Mouse (Mus musculus) urinary bladder, postnatal 14 days (tissue): ENCODE results near the gene Csrp2.

ENCODE experiments used
- DNase-seq: peaks from one replicate; pipeline ENCODE4 v3.0.0; 2021; ENCODE audit warnings: low spot score

Gene Csrp2

DNA sequence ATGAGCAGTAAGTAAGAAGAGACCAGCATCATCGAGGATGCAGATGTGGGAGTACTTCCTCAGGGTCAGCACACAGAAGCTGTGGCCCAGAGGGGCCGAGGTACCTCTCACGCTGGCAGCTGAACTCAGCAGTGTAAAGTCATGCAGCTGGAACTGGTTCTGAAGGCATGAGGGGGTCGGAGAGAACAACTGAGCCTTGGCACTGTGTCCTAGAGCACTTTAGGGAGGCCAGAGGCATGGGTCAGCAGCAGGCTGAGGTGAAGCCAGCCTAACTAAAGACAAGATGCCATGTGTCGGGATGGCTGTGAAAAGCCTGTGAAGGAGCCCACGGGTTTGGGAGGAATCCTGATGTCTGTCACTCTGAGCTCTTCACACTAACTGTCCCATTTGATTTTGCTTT is 51.9 kb downstream of the Csrp2 start:
- DNase-seq: no peak

DNA sequence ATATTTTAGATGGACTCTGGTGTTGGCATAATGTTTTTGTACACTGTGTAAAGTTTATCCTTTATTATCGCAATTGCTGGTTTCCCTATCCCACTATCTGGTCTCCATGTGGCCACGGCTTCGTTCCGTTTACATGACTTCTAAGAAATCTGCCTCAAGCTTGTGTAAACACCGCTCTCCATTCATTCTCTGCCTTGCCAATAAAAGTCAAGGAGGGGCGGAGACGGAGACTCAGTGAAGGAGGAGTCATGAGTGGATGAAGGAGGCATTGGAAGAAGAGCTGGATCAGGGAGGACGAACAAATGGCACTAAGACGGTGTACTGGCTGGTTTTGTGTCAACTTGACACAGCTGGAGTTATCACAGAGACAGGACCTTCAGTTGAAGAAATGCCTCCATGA is 52.4 kb downstream of the Csrp2 start:
- DNase-seq: no peak

DNA sequence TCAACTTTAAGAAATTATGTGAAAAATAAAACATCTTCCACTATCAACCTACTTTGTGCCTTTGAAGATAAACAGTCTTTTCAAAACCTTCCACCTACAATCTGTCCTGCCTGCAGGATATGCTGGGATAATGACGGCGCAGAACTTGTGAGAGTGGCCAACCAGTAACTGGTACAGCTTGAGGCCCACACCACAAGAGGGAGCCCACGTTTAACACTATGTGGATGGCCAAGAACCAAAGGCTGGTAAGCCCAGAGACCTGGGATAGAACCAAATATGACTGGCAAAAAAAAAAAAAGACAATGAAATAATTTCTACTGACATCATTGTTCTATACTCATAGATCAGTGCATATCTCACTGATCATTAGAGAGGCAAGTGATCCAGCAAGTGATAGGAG is 54.9 kb downstream of the Csrp2 start:
- no peak for DNase-seq

DNA sequence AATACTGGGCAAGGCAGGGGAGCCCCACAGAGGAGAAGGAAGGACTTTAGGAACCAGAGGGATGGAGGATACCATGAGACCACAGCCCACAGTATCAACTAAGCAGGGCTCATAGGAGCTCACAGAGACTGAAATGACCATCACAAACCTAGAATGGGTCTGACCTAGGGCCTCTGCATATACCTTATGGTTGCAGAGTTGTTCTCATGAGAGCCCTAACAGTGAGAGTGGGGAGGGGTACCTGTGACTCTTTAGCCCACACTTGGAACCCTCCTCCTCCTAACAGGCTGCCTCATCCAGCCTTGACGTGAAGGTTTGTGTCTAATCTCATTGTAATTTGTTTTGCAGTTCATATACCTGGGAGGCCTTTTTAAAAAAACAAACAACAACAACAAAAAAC is 55.3 kb downstream of the Csrp2 start:
- DNase-seq: no peak

DNA sequence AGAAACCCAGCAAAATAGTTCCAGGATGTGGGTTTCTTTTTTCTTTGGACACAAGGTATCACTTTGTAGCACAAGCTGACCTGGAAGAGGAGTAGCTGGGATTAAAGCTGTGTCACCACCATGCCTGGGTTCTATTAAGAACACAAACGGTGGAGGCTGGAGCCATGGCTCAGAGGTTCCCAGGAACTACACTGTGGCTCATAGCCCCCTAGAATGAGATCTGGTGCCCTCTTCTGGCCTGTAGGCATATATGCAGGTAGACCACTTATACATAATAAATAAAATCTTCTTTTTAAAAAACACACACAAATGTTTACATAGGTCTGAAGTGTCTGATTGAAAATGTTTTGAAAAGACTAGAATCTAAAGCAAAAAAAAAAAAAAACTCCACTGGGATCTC is 56.5 kb downstream of the Csrp2 start:
- DNase-seq: peak; percentile 38

DNA sequence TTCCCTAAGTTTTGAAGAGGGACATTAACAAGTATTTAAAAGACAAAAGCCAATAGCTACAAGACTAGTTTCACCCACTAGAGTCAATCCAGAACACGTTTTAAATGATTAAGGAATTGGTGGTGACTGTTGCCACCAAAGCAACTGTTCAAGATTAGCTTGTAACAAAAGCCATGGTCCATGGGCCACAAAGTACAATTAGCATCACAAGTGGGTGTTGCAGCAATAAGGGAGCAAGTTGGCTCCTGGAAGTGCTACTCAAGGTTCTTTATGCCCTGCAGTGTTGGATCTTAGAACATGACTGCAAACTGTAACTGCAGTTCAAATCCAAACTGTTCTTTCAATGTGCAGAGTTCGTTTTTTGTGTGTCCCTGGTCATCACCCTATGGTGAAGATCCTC is 57.8 kb downstream of the Csrp2 start:
- no peak for DNase-seq

DNA sequence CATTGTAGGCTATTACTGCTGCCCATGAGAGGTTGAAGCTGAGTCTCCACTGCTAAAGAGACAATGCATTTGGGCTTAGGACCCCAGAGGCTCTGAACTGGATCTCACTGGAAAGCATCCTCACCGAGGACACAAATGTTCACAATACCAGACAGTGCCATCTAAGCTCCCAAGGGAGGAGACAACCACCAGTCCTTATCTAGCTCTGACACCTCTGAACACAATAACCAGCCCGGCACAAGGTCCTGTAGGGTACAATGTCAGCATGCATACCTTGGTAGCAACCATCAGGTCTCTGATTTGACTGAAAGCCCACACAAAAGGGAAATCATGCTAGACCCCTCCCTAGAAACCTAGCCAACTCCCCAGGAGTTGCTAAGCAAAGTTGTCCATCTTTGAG is 59.8 kb downstream of the Csrp2 start:
- no peak for DNase-seq

DNA sequence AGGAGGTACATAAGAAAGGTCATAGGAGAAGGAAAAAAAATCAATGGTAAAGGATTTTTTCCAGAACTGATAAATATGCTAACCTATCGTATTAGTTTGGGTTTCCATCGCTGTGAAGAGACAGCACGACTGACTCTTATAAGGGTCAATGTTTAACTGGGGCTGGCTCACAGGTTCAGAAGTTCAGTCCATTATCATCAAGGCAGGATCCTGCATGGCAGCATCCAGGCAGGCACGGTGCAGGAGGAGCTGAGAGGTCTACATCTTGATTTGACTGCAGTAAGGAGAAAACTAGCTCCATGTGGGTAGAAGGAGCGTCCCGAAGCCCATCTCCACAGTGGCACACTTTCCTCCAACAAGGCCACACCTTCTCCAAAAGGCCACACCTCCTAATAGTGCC is 60.9 kb downstream of the Csrp2 start:
- no peak for DNase-seq

DNA sequence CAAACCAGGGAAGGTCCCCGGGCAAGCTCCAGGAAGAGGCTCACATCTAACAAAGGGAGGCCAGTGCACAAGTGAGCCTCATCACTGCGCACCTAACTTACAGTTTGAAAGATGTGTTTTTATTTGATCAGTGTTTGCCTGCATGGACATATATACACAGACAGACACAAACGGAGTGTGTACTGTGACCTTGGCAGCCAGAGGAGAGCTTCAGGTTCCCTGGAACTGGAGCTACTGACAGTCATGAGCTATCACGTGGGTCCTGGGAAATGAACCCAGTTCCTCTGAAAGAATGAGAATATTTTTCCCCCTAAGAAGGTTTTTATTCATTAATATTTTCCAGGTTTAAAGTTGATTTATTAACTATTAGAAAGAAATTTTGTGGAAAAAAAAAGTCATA is 63.2 kb downstream of the Csrp2 start:
- DNase-seq: no peak

DNA sequence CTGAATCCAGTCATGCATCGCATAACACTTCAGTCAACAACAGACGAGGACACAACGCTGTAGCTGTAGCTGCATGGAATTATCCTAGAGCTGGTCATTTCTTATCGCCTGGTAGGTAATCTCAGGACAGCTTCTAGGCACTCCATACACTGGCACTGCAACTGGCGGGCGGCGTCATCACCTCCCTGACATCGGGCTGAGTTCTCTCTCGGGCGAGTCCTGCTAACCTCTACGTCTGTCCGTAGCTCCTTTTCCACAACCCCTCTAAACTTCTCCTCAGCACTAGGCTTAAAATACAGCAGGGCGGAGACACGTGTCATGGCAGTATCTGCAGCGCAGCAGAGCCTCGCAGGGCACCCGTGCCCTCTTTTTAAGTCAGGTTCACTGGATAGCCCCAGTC is 67.1 kb downstream of the Csrp2 start:
- no peak for DNase-seq
